Mouse (Mus musculus) bone marrow macrophage, adult 2 months (primary cell): ENCODE measurements around the gene Rest.

Experiments
- CTCF ChIP-seq: IDR thresholded peaks from 2 replicates; pipeline ENCODE4 v1.5.1; 2012; ENCODE audit warnings: low read depth, mild to moderate bottlenecking, low read length, moderate library complexity
- POLR2A ChIP-seq: IDR thresholded peaks from 2 replicates; pipeline ENCODE4 v1.6.1; 2012; ENCODE audit warnings: mild to moderate bottlenecking, low read depth, low read length, borderline replicate concordance

GRCm38 (mm10) chr5:77253154-77253553 is 12.1 kb upstream of the Rest start:
- TF ChIP-seq CTCF: no peak
- no peak for TF ChIP-seq POLR2A
